Mouse (Mus musculus) spleen, postnatal 36 days (tissue): ENCODE measurements around the gene Zfp326.

Experiments
- DNase-seq, 2 experiments: peaks; one replicate each; pipeline ENCODE4 v3.0.0; 2022; ENCODE audit warnings: low spot score in 2 of 2, mixed read lengths in 1 of 2

The Zfp326 gene

GRCm38 (mm10) chr5:105941951-105942350, 65.6 kb downstream of the Zfp326 start:
- no peak for DNase-seq
